Mouse (Mus musculus) cerebellum, postnatal 10 days (tissue): Measurements from ENCODE around the gene Vmn1r5.
"Not testable (repeated sequence)": the region's sequence is repeated elsewhere in the genome, so short reads cannot be mapped to it uniquely, and the experiment has no call there.

Experiments used
- DNase-seq, 2 experiments: peaks; one replicate each; pipeline ENCODE4 v3.0.0; 2021; ENCODE audit warnings: mixed read lengths in 2 of 2

The Vmn1r5 gene

GRCm38 (mm10) chr6:56969973-56970372 is at the start of gene Vmn1r5:
Vmn1r5 (plus strand) TSS chr6:56970273.
- no peak for DNase-seq

GRCm38 (mm10) chr6:56923331-56923725 is 46.7 kb upstream of the Vmn1r5 start:
- DNase-seq: no peak

GRCm38 (mm10) chr6:56923726-56924707 is 46.1 kb upstream of the Vmn1r5 start, which contains the start of the genes Nt5c3 and Vmn1r4:
Nt5c3 (minus strand) TSS chr6:56923932.
Vmn1r4 (plus strand) TSS chr6:56924015.
- DNase-seq: peak; percentile 97 to 98

- DNase-seq: no peak
These were observed 38.2 kb upstream of the Vmn1r5 start for GRCm38 (mm10) chr6:56931648-56932415.

- no peak for DNase-seq
These were observed 37.6 kb upstream of the Vmn1r5 start for GRCm38 (mm10) chr6:56932464-56932863.

GRCm38 (mm10) chr6:56934366-56934765 is 35.7 kb upstream of the Vmn1r5 start:
- DNase-seq: no peak

- peak in 1 of 2 experiments; percentile 2 for DNase-seq
These were observed 13.6 kb upstream of the Vmn1r5 start for GRCm38 (mm10) chr6:56956436-56956835.

GRCm38 (mm10) chr6:56996943-56997342 is 26.9 kb downstream of the Vmn1r5 start, which contains the start of gene Vmn1r6:
Vmn1r6 (plus strand) TSS chr6:56997243.
- DNase-seq: no peak

GRCm38 (mm10) chr6:57025224-57025623 is 55.2 kb downstream of the Vmn1r5 start, which contains the start of gene Vmn1r7:
Vmn1r7 (minus strand) TSS chr6:57025324.
- not testable (repeated sequence) for DNase-seq

- no peak for DNase-seq
These were observed 61.9 kb downstream of the Vmn1r5 start, which contains the start of gene Vmn1r8 for GRCm38 (mm10) chr6:57031984-57032383. Vmn1r8 (plus strand) TSS chr6:57032284.

GRCm38 (mm10) chr6:57034674-57035073 is 64.6 kb downstream of the Vmn1r5 start:
- DNase-seq: no peak
